Mouse (Mus musculus): ENCODE measurements around the gene Ube2j2.

The Ube2j2 gene

DNA sequence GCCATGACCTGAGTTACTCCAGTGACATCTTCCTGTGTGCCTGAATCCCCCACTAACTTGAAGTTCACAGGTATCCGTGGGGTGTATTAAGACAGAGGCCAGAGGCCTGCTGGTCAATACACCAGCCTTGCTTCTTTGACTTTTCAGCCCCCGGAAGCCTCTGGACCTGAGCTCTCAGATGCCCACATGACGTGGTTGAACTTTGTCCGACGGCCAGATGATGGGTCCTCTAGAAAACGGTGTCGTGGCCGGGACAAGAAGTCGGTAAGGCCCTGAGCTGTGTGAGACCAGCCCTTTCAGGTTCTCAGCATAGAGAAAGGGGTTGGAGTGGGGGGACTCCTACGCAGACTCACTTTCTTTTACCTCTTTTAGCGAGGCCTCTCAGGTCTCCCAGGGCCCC lies 20.8 kb downstream of the Ube2j2 start:
- DNase-seq, result peak; percentile 58 to 72

DNA sequence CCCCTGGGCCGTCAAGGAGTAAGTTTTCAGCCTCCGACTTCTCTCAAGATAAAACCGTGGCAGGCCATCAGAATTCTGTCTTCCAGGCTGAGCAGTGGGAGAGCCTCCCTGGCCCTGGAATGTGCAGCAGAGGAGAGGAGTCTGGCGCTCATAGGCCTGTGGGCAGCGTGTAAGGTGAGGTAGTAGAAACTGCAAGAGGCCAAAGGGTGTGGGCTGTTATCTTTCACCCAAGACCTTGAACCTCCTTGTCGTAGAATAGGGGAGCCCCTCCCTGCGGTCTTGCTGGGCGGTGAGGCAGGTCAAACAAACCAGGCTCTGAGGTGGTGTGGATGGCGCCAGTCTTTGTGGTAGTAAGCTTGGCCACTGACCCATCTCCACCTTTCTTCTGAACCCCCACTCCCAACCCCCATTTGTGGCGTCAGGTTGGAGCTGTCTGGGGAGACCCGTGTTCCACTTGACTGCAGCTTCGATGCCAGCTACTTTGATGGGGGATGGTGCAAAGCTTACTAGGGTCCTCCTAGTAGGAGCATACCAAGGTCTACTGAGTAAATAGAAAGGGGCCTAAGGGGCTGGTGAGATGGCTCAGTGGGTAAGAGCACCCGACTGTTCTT lies 25.5 kb downstream of the Ube2j2 start:
- DNase-seq, result no peak

DNA sequence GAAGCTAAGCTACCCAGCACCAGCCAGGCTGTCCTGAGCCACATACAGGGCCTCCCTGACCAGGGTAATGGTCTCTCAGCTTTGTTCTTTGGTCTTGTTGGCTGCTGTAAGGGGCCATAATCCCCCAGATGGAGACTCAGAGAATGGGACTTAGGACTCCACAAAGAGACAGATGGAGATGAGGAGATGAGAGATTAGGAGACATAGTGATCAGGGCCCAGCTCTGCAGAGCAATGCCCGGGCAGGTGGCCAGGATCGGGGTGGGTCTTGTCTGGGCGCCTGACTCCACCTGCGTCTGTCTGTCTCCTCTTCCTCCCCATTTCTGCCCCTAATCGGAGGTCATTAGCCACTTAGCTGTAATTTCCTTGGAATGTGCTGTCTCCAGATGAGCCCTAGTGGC lies 26.7 kb downstream of the Ube2j2 start:
- DNase-seq, result no peak

DNA sequence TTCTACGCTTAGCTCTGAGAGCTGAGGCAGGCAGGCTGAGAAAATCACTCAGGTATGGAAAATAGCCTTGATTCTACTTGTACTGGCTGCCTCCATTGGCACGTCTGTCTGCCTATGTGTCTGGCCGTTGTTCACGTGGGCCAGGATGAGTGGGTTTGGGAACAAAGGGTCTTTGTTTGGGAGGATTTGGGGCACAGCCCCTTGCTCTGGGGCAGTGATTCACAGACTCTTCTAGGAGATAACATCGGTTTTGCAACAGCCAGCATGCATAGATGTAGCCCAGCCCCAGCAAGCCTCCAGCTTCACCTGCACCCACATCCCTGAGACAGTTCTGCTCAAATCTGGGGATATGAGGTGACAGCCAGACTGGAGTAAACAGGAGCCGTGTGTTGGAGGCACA lies 29.0 kb downstream of the Ube2j2 start:
- DNase-seq, result no peak

DNA sequence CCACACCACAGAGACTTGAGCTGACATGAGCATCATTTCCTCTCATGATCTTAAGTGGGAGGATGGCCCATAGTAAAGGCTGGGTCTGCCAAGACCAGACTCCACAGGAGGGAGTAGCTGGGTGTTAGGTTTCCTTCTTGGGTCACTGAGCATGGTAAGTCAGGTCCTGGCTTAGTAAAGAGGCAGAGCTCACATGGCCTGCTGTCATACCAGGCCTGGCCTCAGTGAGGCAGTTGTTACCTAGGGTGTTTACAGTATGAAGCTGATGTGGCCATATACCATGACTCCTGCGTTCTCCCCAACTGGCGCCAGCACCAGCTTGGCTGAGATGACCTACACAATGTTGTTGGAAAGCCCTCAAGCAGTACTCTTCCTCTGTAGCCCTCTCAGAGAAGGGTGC lies 29.6 kb downstream of the Ube2j2 start:
- no peak for DNase-seq

DNA sequence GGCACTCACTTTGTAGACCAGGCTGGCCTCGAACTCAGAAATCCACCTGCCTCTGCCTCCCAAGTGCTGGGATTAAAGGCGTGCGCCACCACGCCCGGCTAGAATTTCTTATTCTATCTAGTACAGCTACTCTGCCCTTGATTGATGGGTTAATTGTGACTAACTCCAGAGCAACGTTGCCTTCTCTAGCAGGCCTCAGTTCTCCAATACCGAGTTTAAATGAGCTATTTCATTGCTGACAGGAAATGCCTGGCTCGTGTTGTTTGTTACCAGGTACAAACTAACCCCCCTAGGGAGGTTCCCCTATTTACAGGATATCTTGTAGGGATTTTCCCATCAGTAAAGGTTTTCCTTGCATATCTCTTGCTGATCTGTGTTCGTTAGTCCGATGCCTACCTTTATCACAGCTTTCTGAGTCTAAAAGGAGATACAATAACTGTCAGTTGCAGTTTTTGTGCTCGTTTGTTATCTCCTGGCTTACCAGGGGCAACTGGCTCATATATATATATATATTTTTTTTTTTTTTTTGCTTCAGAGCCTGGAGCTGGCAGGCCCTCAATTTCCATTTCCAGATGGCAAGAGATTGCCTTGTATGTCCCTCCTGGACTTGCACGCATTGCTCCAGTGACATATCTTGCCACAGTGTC lies 37.9 kb downstream of the Ube2j2 start:
- no peak for DNase-seq

DNA sequence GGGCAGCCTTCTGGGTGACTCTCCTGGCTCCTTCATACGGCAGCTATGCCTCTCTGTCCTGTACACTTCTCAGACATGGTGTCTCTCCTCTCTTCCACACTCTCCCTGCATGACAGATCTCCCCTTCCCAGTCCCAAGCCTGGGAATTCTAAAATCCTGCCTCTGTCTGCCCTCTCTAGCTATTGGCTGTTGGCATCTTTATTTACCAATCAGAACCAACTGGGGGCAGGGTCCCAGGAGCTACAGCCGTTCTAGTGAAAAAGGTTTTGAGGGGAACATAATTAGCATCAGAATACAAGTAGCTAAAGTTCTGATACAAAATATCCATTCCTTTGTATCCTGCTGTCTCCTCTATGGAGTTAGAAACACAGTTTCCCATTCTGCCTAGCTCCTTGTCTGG lies 40.2 kb downstream of the Ube2j2 start:
- DNase-seq, result no peak

DNA sequence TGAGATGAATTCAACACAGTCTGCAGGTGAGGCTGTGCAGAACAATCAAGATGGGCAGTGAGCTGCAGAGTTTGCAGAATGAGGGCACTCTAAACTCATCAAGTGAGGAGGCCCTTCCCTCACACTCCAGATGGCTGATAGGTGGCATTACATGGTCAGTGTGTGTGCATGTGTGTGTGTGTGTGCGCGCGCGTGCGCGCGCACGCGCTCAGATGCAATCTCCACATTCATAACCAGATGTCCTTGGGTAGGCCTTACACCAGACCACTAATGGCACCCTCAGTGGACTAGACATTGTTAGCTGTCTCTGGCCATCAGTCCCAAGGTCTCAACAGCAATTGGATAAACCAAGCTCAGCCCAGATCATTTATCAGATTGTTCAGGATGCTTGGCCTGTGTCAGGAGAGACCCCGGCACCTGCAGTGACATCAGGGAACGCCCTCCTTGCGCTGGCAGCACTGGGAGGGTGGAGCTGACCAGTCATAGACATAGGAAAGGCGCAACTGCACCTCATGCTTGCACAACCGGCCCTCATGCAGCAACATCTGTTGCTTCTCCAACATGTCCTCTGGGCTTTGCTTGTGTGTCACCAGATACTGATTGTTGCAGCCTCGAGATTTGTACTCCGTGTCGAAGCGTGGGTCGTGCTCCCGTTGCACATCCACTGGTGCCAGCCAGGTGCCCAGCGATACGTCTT lies 47.7 kb downstream of the Ube2j2 start:
- DNase-seq, result no peak

DNA sequence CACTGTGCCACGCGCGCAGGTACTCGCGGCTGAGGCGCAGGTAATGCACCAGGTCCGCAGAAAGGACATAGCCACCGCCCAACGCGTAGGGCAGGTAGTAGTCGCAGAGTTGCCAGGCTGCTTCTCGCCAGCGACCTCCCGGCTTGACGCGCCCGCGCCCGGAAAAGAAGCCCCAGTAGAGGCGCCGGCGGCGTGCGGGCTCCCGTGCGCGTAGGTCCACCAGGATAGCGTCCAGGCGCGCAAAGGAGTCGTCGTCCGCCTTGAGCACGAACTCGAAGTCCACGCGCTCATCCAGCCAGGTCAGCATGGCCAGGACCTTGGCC lies 48.2 kb downstream of the Ube2j2 start:
- no peak for DNase-seq

DNA sequence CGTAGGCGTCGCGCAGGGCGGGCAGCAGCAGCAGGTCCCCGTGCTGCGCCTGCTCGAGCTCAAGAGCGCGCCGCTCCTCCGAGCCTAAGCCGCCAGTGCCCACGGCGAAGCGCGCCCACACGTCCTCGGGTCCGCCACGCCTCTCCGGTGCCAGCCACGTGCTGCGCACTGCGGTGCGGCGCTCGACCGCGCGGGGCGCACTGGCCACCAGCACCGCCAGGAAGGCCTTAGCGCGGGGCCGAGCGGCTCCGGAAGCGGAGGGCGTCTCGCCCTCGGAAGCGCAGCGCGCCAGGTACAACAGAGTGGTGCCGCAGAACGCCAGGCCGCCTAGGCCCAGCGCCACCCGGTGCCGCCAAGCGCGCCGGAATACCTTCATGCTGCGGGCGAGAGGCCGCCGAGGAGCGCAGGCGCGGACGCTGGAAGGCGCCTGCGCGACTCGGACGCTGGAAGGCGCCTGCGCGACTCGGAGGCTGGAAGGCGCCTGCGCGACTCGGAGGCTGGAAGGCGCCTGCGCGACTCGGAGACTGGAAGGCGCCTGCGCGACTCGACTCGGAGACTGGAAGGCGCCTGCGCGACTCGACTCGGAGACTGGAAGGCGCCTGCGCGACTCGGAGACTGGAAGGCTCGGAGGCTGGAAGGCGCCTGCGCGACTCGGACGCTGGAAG lies 48.7 kb downstream of the Ube2j2 start, which contains the start of the genes B3galt6 and Sdf4:
Gene B3galt6, minus strand, starts transcription at position 409 of the 665 bp plus-strand sequence.
Gene Sdf4, plus strand, starts transcription at position 632 of the 665 bp plus-strand sequence.
- DNase-seq, result peak; percentile 79 to 91

DNA sequence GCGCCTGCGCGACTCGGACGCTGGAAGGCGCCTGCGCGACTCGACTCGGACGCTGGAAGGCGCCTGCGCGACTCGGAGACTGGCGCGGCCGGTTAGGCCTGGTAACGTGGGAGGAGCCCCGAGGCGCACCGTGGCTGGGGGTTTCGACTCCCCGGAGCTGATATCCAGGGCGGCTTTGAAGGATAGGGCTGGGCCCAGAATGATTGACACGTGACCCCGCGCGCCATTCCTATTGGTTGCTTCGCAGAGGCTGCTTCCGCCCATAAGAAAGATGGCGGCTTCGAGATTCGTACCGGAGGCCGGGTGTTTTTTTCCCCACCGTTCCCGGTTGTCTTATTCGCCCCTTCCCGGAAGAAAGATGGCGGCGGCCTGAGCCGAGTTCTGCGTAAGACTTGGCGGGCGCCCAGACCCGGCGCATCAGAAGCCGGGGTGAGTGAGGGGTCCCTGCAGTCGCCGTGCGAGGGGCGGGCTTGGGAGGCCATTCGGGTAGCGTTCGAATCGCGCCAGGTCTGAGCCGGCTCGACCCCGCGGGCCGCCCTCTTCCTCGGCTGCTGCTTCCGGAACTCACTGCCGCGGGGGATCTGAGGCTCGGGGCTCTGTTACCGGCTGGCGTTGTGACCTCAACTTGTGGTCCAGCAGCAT lies 49.4 kb downstream of the Ube2j2 start:
- peak; percentile 96 to 99 for DNase-seq

DNA sequence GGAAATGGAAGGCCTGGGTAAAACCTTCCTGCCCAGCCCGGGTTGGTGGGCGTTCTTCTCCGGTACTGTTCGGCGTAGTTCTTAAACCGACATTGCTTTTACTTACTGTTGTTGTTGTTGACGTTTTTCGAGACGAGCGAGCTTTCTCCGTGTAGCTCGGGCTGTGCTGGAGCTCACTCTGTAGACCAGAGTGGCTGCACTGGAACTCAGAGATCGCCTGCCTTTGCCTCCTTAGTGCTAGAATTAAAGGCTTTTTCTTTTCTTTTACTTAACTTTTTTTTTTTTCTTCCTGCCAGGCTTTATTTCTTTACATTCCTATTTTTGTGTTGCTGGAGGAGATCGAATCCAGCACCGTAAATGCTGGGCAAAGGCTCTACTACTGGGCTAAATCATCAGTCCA lies 50.0 kb downstream of the Ube2j2 start:
- DNase-seq, result no peak

DNA sequence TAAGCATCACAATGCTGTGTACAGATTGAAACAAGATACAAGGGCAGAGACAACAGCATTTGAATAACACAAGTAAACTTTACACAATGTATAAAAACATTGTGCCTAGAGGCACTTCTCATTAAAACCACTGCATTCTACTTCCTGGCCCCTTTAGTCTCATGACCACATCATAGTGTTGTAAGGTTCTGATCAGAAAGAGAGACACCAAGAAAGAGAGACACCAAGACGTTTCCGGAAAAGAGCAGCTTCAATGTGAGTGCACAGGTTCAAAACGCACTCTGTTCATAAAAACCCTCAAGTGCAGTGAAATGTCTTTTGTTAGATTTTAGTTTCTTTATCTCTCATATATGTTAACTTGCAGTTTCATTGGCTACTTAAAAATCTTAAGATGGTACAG lies 60.5 kb downstream of the Ube2j2 start:
- DNase-seq, result no peak

DNA sequence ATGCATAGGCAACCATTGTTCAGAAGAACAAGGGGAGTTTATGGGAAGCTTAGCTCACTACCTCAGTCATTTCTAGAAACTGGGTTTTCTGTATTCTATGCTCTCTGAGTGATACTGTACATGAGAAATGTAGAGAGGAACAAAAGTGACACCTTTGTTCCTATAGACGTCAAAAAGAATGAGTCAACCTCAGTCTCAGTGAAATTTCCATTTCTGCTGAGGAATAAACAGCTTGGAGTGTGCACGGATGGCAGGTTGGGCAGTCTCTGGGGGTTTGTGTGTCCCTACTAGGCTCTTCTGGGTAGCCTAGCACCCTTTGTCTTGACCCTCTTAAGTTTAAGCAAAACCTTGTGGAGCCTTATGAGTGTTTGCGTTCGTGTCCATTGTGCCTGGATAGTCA lies 64.7 kb downstream of the Ube2j2 start:
- DNase-seq, result no peak

Data from kidney, postnatal 25 days (tissue).